Comparison of ENCODE assay signal across 8 mouse cellular contexts in genomic region chr3:100684234-100684975, GRCm38 (mm10). TPM values are rescaled to one million over a fixed set of nuclear protein-coding genes. Genes with fewer than 3 reads are reported as not detected.
A peak's percentile ranks its signal among the peaks of the same experiment; 100 is the strongest.
DNase-seq lines count a peak whose midpoint lies in the region; ATAC-seq and TF ChIP-seq lines count a peak whose summit lies in the region.

No protein-coding gene starts in this region.

- peaks cover 14% of the 10 kb centered on the region for H3K4me1 ChIP-seq in thymus, adult 2 months (replicated peaks; ENCODE audit: control insufficient read depth, insufficient read depth, low read length)
- peaks cover 3% of the 10 kb centered on the region; the same call in 1 of the 2 replicates for H3K4me1 ChIP-seq in forebrain, embryonic 11.5 days (replicated peaks; ENCODE audit: control insufficient read depth, insufficient read depth, low read length)
- peaks cover 31% of the 10 kb centered on the region for H3K4me1 ChIP-seq in lung, embryonic 15.5 days
- H3K4me1 ChIP-seq in small intestine, adult 2 months (ENCODE audit: control insufficient read depth, insufficient read depth, insufficient read length, low read length): peaks cover 13% of the 10 kb centered on the region

- H3K4me3 ChIP-seq in thymus, adult 2 months (ENCODE audit: control insufficient read depth, insufficient read depth, low read length): peak overlapping the region; percentile 83
- peak overlapping the region; percentile 77 for H3K4me3 ChIP-seq in forebrain, embryonic 11.5 days (ENCODE audit: low read depth, low read length)
- peak overlapping the region; percentile 86 for H3K4me3 ChIP-seq in lung, embryonic 15.5 days
- peak overlapping the region; percentile 79 for H3K4me3 ChIP-seq in small intestine, adult 2 months (ENCODE audit: low read depth, low read length)

- no peak for TF ChIP-seq CTCF in thymus, adult 2 months (IDR thresholded peaks at IDR 0.05; ENCODE audit: borderline replicate concordance, control insufficient read depth, extremely low read depth, insufficient read depth, low read length, poor library complexity)
- TF ChIP-seq CTCF in small intestine, adult 2 months (IDR thresholded peaks at IDR 0.05; ENCODE audit: extremely low read depth, insufficient read length, insufficient replicate concordance, low read depth, low read length): no peak

- WGBS in thymus, adult 2 months: under 1% methylated on average over 25 of the region's 25 CpGs
- WGBS in forebrain, embryonic 11.5 days: under 1% methylated on average over 25 of the region's 25 CpGs
- under 1% methylated on average over 25 of the region's 25 CpGs for WGBS in lung, embryonic 15.5 days
- WGBS in small intestine, adult 2 months: under 1% methylated on average over 25 of the region's 25 CpGs

- H3K9me3 ChIP-seq in forebrain, embryonic 11.5 days (ENCODE audit: control insufficient read depth, low read length): no peaks in the 10 kb centered on the region
- H3K9me3 ChIP-seq in lung, embryonic 15.5 days: no peaks in the 10 kb centered on the region

- H3K9ac ChIP-seq in forebrain, embryonic 11.5 days (ENCODE audit: low read length): peak overlapping the region; percentile 92
- H3K9ac ChIP-seq in lung, embryonic 15.5 days: peak overlapping the region; percentile 89

- peak; percentile 31 for DNase-seq in thymus, adult 2 months
- DNase-seq in thymus, postnatal 10 days (ENCODE audit: low spot score in 2 of 2): no peak
- peak; percentile 18 for DNase-seq in brain, embryonic 18.5 days (ENCODE audit: low read depth, low spot score)
- DNase-seq in forebrain, embryonic 11.5 days (ENCODE audit: low spot score): no peak
- DNase-seq in layer of hippocampus, adult 8-10 months (ENCODE audit: low spot score in 2 of 2): no peak

- no peak for ATAC-seq in forebrain, embryonic 11.5 days (replicated peaks; ENCODE audit: low FRiP score)
- peak; percentile 25 for ATAC-seq in inflammation-experienced regulatory T-cells, adult 6 months
- no peak for ATAC-seq in lung, embryonic 15.5 days (ENCODE audit: borderline replicate concordance, extremely low read depth, low FRiP score, low TSS enrichment)

- peak overlapping the region; percentile 88 for H3K4me2 ChIP-seq in forebrain, embryonic 11.5 days (ENCODE audit: low read depth, low read length, severe bottlenecking)
- peak overlapping the region; percentile 83 for H3K4me2 ChIP-seq in lung, embryonic 15.5 days

- no peak for TF ChIP-seq POLR2A in thymus, adult 2 months (IDR thresholded peaks at IDR 0.05; ENCODE audit: control insufficient read depth, extremely low read depth, insufficient read depth, low read length, poor library complexity)
- no peak for TF ChIP-seq POLR2A in small intestine, adult 2 months (IDR thresholded peaks at IDR 0.05; ENCODE audit: low read depth, low read length)

- H3K27me3 ChIP-seq in thymus, adult 2 months (ENCODE audit: control insufficient read depth, insufficient read depth, low read length): no peaks in the 10 kb centered on the region
- H3K27me3 ChIP-seq in forebrain, embryonic 11.5 days (ENCODE audit: control insufficient read depth, insufficient read depth, low read length): no peaks in the 10 kb centered on the region
- no peaks in the 10 kb centered on the region for H3K27me3 ChIP-seq in lung, embryonic 15.5 days
- H3K27me3 ChIP-seq in small intestine, adult 2 months (ENCODE audit: control insufficient read depth, insufficient read depth, low read length): no peaks in the 10 kb centered on the region

- H3K27ac ChIP-seq in thymus, adult 2 months (ENCODE audit: control insufficient read depth, insufficient read depth, low read length): peak overlapping the region; percentile 40; the same call in 1 of the 2 replicates
- H3K27ac ChIP-seq in forebrain, embryonic 11.5 days (ENCODE audit: low read depth, low read length): no peak overlapping the region
- H3K27ac ChIP-seq in lung, embryonic 15.5 days: no peak overlapping the region
- H3K27ac ChIP-seq in small intestine, adult 2 months (ENCODE audit: insufficient read depth, low read depth, low read length): peak overlapping the region; percentile 60

- no peaks in the 10 kb centered on the region for H3K36me3 ChIP-seq in thymus, adult 2 months (ENCODE audit: control insufficient read depth, insufficient read depth, low read length)
- no peaks in the 10 kb centered on the region for H3K36me3 ChIP-seq in forebrain, embryonic 11.5 days (ENCODE audit: control insufficient read depth, insufficient read depth, low read length)
- no peaks in the 10 kb centered on the region for H3K36me3 ChIP-seq in lung, embryonic 15.5 days
- no peaks in the 10 kb centered on the region for H3K36me3 ChIP-seq in small intestine, adult 2 months (ENCODE audit: control insufficient read depth, insufficient read depth, low read length)

RNA-seq across cellular contexts. Expression of gene Man1a2, which starts 0.9 kb away (rescaled TPM):
- polyA plus RNA-seq in thymus, adult 2 months (2012; rRNA removed): 33.3 and 46.9 TPM in 2 replicates
- 61.4 and 65.1 TPM in 2 replicates for polyA plus RNA-seq in forebrain, embryonic 11.5 days (2014; fragmentation: Nextera tagmentation; extraction: Ambion mirVana)
- polyA plus RNA-seq in inflammation-experienced regulatory T-cells, adult 6 months (2017; shearing (Covaris generic)): 10 to 100 TPM; 18.4 to 32.3 (median 26.3) TPM
- polyA plus RNA-seq in lung, embryonic 15.5 days (2015; fragmentation: Nextera tagmentation; extraction: Ambion mirVana): 62.4 and 72.3 TPM in 2 replicates
- polyA plus RNA-seq in small intestine, adult 2 months (2012; rRNA removed): 26.4 and 31.1 TPM in 2 replicates
- total RNA-seq in layer of hippocampus, adult 8-10 months (2022): 100 to 1,000 TPM; 112 to 121 (median 116) TPM

Comparison
In these comparisons a context has a peak if more than half of its experiments do, and no peak if none do; other contexts are left out.
1. DNase-seq: peak in thymus, adult 2 months (single experiment) and brain, embryonic 18.5 days (single experiment); none in thymus, postnatal 10 days (0 of 2), forebrain, embryonic 11.5 days (single experiment) and layer of hippocampus, adult 8-10 months (0 of 2).
2. H3K27ac ChIP-seq: peak in thymus, adult 2 months (single experiment) and small intestine, adult 2 months (single experiment); none in forebrain, embryonic 11.5 days (single experiment) and lung, embryonic 15.5 days (single experiment).
3. Peak in every context shown above with its lines, with median percentiles within 50 percentile points of each other: H3K4me3 ChIP-seq.